Mouse (Mus musculus): Measurements from ENCODE around the gene Rmnd5b.

DNA sequence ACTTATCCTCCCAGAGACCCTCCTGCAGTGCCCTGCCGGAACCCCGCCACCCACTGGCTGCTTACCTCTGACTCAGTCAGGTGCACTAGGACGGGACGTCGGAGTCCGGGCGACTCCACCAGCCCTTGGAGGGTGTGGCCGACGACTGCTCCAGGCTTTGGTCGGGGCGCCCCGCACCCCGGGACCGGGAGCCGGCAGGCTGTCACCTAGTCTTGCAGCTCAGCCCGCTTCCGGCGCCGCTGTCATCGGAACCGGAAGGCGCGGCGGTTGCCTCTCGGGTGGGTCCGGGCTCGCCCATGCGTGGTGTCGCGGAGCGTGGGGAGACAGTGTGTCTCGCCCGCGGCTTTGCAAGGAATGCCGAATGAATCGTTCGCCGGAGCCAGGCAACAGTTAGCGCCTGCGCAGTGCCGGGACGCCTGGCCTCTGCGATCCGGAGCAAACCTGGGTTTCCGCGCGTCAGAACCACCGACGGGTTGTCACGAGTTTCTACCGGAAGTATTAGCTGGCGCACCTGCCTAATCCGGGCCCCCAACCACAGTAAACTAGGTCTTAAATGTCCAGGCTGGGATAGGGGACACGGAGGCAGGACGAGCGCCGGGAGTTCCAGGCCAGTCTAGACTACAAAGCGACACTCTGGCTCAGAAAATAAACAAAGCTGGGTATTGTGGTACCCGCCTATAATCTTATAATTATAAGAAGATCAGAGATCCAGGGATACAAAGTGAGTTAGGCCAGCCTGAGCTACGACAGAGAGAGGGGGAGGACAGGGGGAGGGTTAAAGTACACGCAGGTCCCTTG lies at the start of gene Rmnd5b:
- TF ChIP-seq CTCF (IDR thresholded peaks at IDR 0.05; ENCODE audit: low read depth) (peak; percentile 32; the same call in 1 of the 2 replicates), EP300 (IDR thresholded peaks at IDR 0.05; ENCODE audit: low read depth) (no peak)
